Mouse (Mus musculus): ENCODE data around the gene S100a3.

DNA sequence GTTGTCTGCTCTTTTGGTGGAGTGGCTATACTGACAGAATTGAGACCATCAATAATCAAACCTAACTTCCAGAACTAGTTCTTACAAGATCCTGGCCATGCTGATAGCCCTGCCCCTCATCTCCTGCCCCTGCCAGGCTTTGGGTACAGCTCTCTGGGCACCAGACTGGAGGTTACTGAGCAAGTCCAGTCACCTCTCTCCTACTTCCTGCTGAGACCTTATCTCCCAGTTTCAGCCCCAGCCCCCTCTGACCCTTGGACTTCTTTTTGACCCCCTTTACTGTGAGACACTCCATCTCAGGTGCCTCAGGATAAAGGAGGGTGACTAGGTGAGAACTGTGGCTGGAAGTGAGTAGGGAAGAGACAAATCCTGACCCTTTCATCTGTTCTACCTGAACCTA is 48.7 kb downstream of the S100a3 start:
- TF ChIP-seq MAX (IDR thresholded peaks at IDR 0.05; ENCODE audit: low read depth) = no peak
- no peak for TF ChIP-seq MYOD1 (IDR thresholded peaks at IDR 0.05; ENCODE audit: control insufficient read depth in 1 of 3, insufficient read length in 2 of 3, low read depth in 2 of 3)
- TF ChIP-seq TCF12 (IDR thresholded peaks at IDR 0.05; ENCODE audit: insufficient read depth, poor library complexity, severe bottlenecking) = no peak
- TF ChIP-seq E2F4 (IDR thresholded peaks at IDR 0.05; ENCODE audit: insufficient read depth) = no peak
- TF ChIP-seq SRF (IDR thresholded peaks at IDR 0.05; ENCODE audit: control insufficient read depth, insufficient read length, low read depth) = no peak
- no peak for TF ChIP-seq POLR2A (IDR thresholded peaks at IDR 0.05; ENCODE audit: insufficient read length, low read depth)
